Mouse (Mus musculus) MEL (cell line): ENCODE measurements around the gene Cyb561d1.

Source experiments
- CTCF ChIP-seq, 3 experiments: IDR thresholded peaks in 2 of 3; conservative IDR thresholded peaks in 1 of 3; 2 replicates each; pipeline ENCODE4 v1.5.1; 2011 to 2012; ENCODE audit warnings: low read length in 3 of 3, low read depth in 2 of 3, mild to moderate bottlenecking in 2 of 3, improper control_type of control experiment in 1 of 3, inconsistent platforms in 1 of 3, mixed read lengths in 1 of 3, moderate library complexity in 1 of 3; ENCODE audit not compliant: control insufficient read depth in 1 of 3, insufficient read depth in 1 of 3, poor library complexity in 1 of 3, severe bottlenecking in 1 of 3
- E2F4 ChIP-seq: IDR thresholded peaks from 2 replicates; pipeline ENCODE4 v1.6.1; 2011; ENCODE audit warnings: low read depth, low read length, improper control_type of control experiment, borderline replicate concordance
- GATA1 ChIP-seq: IDR thresholded peaks from 2 replicates; pipeline ENCODE4 v1.6.1; 2011; ENCODE audit warnings: low read depth, low read length, improper control_type of control experiment
- MAFK ChIP-seq: IDR thresholded peaks from 2 replicates; pipeline ENCODE4 v1.6.1; 2011; ENCODE audit warnings: low read depth, mild to moderate bottlenecking, low read length, improper control_type of control experiment, borderline replicate concordance
- MAX ChIP-seq: IDR thresholded peaks from 2 replicates; pipeline ENCODE4 v1.6.1; 2011; ENCODE audit warnings: low read length, improper control_type of control experiment
- MEF2A ChIP-seq: IDR thresholded peaks from 2 replicates; pipeline ENCODE4 v1.6.1; 2014; ENCODE audit warnings: low read depth, mild to moderate bottlenecking, inconsistent platforms, low read length, improper control_type of control experiment; ENCODE audit not compliant: poor library complexity, insufficient replicate concordance, severe bottlenecking; ENCODE audit errors: extremely low read depth
- MYB ChIP-seq: IDR thresholded peaks from 2 replicates; pipeline ENCODE4 v1.6.1; 2011; ENCODE audit warnings: mild to moderate bottlenecking, low read depth, low read length, improper control_type of control experiment
- POLR2A ChIP-seq, 2 experiments: IDR thresholded peaks; 2 replicates each; pipeline ENCODE4 v1.6.1; 2011 to 2012; ENCODE audit warnings: low read length in 2 of 2, mild to moderate bottlenecking in 2 of 2, control low read depth in 1 of 2, improper control_type of control experiment in 1 of 2, low read depth in 1 of 2, moderate library complexity in 1 of 2; ENCODE audit not compliant: control insufficient read depth in 1 of 2, insufficient read depth in 1 of 2, poor library complexity in 1 of 2
- SMC3 ChIP-seq: IDR thresholded peaks from 2 replicates; pipeline ENCODE4 v1.6.1; 2011; ENCODE audit warnings: low read depth, low read length, improper control_type of control experiment

- TF ChIP-seq E2F4 (no peak), POLR2A (IDR thresholded peaks at IDR 0.05; ENCODE audit: control insufficient read depth in 1 of 2, insufficient read depth in 1 of 2, low read depth in 1 of 2, low read length in 2 of 2, poor library complexity in 1 of 2) (no peak), MAX (no peak), MEF2A (no peak), CTCF (IDR thresholded peaks at IDR 0.05 in 2 of 3, conservative IDR thresholded peaks at IDR 0.05 in 1 of 3; ENCODE audit: control insufficient read depth in 1 of 3, insufficient read depth in 1 of 3, low read depth in 2 of 3, low read length in 3 of 3, poor library complexity in 1 of 3, severe bottlenecking in 1 of 3) (no peak), SMC3 (no peak), GATA1 (no peak), MYB (no peak), MAFK (no peak)
Measured at GRCm38 (mm10) chr3:108195287-108195686, 5.7 kb downstream of the Cyb561d1 start.
